Mouse (Mus musculus): Measurements from ENCODE around the gene Ppil2. TPM values are rescaled to one million over a fixed set of nuclear protein-coding genes. Genes with fewer than 3 reads are reported as not detected.

Ppil2 gene
- polyA plus RNA-seq, 1 experiment from 2014 or later: 153 TPM

GRCm38 (mm10) chr16:17137355-17137754, 26.3 kb upstream of the Ppil2 start:
- DNase-seq (ENCODE audit: low spot score): no peak
- WGBS: 89% methylated on average over 15 of the region's 15 CpGs
- Histone ChIP-seq H3K27ac (ENCODE audit: low read depth, low read length) (no peak overlapping the region), H3K36me3 (ENCODE audit: control insufficient read depth, insufficient read depth, low read length) (no peaks in the 10 kb centered on the region), H3K4me2 (ENCODE audit: low read length) (no peak overlapping the region), H3K4me1 (ENCODE audit: control insufficient read depth, insufficient read depth, low read length) (0 out of 2 replicates have a peak, but pooled peaks cover 5% of the 10 kb centered on the region), H3K9ac (ENCODE audit: low read length) (no peak overlapping the region), H3K27me3 (replicated peaks; ENCODE audit: control insufficient read depth, insufficient read depth, low read length) (no peaks in the 10 kb centered on the region), H3K9me3 (replicated peaks; ENCODE audit: control insufficient read depth, low read length) (no peaks in the 10 kb centered on the region), H3K4me3 (ENCODE audit: low read depth, low read length) (no peak overlapping the region)
- ATAC-seq: no peak

GRCm38 (mm10) chr16:17132906-17133200, 21.8 kb upstream of the Ppil2 start:
- Histone ChIP-seq H3K9me3 (replicated peaks; ENCODE audit: control insufficient read depth, low read length) (no peaks in the 10 kb centered on the region), H3K36me3 (ENCODE audit: control insufficient read depth, insufficient read depth, low read length) (0 out of 2 replicates have a peak, but pooled peaks cover 2% of the 10 kb centered on the region), H3K27ac (ENCODE audit: low read depth, low read length) (no peak overlapping the region), H3K4me3 (ENCODE audit: low read depth, low read length) (peak overlapping the region; percentile 61), H3K9ac (ENCODE audit: low read length) (peak overlapping the region; percentile 44), H3K4me2 (ENCODE audit: low read length) (peak overlapping the region; percentile 96), H3K4me1 (ENCODE audit: control insufficient read depth, insufficient read depth, low read length) (peaks cover 11% of the 10 kb centered on the region), H3K27me3 (replicated peaks; ENCODE audit: control insufficient read depth, insufficient read depth, low read length) (no peaks in the 10 kb centered on the region)
- 27% methylated on average over 7 of the region's 7 CpGs for WGBS
- ATAC-seq (0 out of 2 replicates have a peak, but pooled peaks have one; percentile 16), DNase-seq (ENCODE audit: low spot score) (peak; percentile 11)

GRCm38 (mm10) chr16:17132089-17132905, 21.2 kb upstream of the Ppil2 start, which contains the start of gene Sdf2l1:
Gene Sdf2l1, minus strand, starts transcription at chr16:17132383.
- H3K9ac ChIP-seq (ENCODE audit: low read length): peak within 1 kb of the TSS; percentile 64
- ATAC-seq: peak; percentile 99
- WGBS: under 1% methylated on average over 47 of the region's 47 CpGs
- peak within 1 kb of the TSS; percentile 45; the same call in 1 of the 2 replicates for H3K27ac ChIP-seq (ENCODE audit: low read depth, low read length)
- H3K36me3 ChIP-seq (ENCODE audit: control insufficient read depth, insufficient read depth, low read length): 0 out of 2 replicates have a peak, but pooled peaks cover 2% of the 10 kb centered on the region
- H3K9me3 ChIP-seq (replicated peaks; ENCODE audit: control insufficient read depth, low read length): no peaks in the 10 kb centered on the region
- H3K4me2 ChIP-seq (ENCODE audit: low read length): peak within 1 kb of the TSS; percentile 96
- DNase-seq (ENCODE audit: low spot score): peak; percentile 98
- H3K27me3 ChIP-seq (replicated peaks; ENCODE audit: control insufficient read depth, insufficient read depth, low read length): no peaks in the 10 kb centered on the region
- H3K4me3 ChIP-seq (ENCODE audit: low read depth, low read length): peak within 1 kb of the TSS; percentile 61
- H3K4me1 ChIP-seq (ENCODE audit: control insufficient read depth, insufficient read depth, low read length): peaks cover 11% of the 10 kb centered on the region

DNA sequence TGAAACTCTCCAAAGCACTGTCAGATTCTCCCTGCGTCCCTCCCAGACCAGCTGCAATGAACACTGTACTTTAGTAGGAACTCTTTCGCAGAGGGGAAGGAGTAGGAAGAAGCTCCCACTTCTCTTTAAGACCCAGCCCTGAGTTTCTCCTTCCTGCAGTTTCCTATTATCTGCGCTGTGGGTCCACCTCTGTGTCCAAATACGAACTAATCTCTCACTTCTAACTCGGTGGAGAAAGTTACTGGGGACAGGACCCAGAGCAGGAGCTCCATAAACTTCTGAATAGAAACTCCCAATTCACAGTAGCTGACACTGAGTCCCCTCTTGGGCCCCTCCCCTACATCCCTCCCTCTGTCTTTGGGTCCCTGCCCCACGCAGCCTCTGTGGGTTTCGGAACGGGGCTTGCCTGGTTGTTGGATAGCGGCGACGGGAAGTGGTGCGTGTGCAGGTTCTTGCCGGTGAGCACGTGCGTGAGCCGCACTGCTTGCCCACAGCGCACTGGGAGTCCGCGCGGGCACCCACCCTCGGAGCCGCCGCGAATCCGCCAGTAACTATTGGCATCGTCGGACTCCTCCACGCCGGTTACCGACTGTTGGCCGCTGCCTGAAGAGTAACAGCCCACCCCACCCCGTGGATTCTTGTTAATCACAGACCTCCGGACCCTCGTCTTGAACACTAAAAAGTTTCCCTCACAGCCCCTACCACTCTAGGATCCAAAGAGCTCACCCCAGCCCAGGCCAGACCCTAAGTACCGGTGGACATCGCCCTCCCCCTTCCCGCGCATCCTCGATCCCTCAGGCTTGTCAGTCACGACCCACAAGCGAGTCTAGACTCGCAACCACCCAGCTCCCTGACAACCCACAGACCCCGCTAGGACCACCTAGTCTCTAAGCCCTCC, 20.4 kb upstream of the Ppil2 start:
- peak; percentile 12 for DNase-seq (ENCODE audit: low spot score)
- WGBS: 4% methylated on average over 43 of the region's 43 CpGs
- H3K4me1 ChIP-seq (ENCODE audit: control insufficient read depth, insufficient read depth, low read length): peaks cover 11% of the 10 kb centered on the region

GRCm38 (mm10) chr16:17127292-17127691, 16.2 kb upstream of the Ppil2 start:
- Histone ChIP-seq H3K27me3 (replicated peaks; ENCODE audit: control insufficient read depth, insufficient read depth, low read length) (no peaks in the 10 kb centered on the region), H3K4me3 (ENCODE audit: low read depth, low read length) (no peak overlapping the region), H3K4me2 (ENCODE audit: low read length) (no peak overlapping the region), H3K36me3 (ENCODE audit: control insufficient read depth, insufficient read depth, low read length) (0 out of 2 replicates have a peak, but pooled peaks cover 2% of the 10 kb centered on the region), H3K9me3 (replicated peaks; ENCODE audit: control insufficient read depth, low read length) (no peaks in the 10 kb centered on the region), H3K4me1 (ENCODE audit: control insufficient read depth, insufficient read depth, low read length) (peaks cover 25% of the 10 kb centered on the region), H3K27ac (ENCODE audit: low read depth, low read length) (no peak overlapping the region), H3K9ac (ENCODE audit: low read length) (no peak overlapping the region)
- 89% methylated on average over 1 of the region's 1 CpGs for WGBS
- DNase-seq (ENCODE audit: low spot score) (peak; percentile 36), ATAC-seq (no peak)

More for the DNA sequence above, 20.4 kb upstream of the Ppil2 start:
- peak overlapping the region; percentile 61 for H3K4me3 ChIP-seq (ENCODE audit: low read depth, low read length)
- H3K27ac ChIP-seq (ENCODE audit: low read depth, low read length): peak overlapping the region; percentile 45; the same call in 1 of the 2 replicates
- peak overlapping the region; percentile 96 for H3K4me2 ChIP-seq (ENCODE audit: low read length)
- H3K27me3 ChIP-seq (replicated peaks; ENCODE audit: control insufficient read depth, insufficient read depth, low read length): no peaks in the 10 kb centered on the region
- H3K36me3 ChIP-seq (ENCODE audit: control insufficient read depth, insufficient read depth, low read length): 0 out of 2 replicates have a peak, but pooled peaks cover 2% of the 10 kb centered on the region
- H3K9ac ChIP-seq (ENCODE audit: low read length): peak overlapping the region; percentile 64
- no peaks in the 10 kb centered on the region for H3K9me3 ChIP-seq (replicated peaks; ENCODE audit: control insufficient read depth, low read length)
- peak; percentile 3 for ATAC-seq

DNA sequence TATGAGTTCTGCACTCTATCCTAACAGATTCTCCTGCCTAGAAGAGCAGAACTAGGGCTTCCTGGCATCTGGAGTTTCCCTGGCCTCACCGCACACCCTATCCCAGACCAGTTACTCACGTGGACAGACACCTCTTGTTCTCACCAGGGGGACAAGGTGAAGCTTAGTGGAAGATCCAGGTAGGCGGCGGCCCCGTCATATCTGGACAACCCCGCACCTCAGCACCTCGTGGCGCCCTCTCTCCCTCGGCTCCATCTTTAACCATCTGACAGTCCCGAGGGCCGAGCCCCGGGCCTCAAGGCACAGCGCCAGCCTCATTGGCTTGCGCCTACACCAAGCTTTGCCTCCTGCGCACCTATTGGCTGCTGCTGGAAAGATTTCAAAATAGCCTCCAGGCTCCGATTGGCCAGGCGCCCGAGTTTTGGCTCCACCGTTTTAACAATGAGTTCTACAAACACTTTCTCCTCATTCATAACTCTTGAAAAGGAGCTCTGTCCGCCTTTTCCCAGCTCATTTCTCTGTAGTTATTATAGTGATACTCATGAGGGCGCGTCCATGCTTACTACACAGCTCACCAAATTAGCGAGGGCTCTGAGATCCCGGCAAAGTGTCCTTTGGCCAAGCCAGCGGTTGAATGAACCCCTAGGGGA, 13.9 kb upstream of the Ppil2 start, which contains the start of gene 2610318N02Rik:
Gene 2610318N02Rik (minus strand): TSS at position 297 of the 650 bp plus-strand sequence.
- peak; percentile 96 for DNase-seq (ENCODE audit: low spot score)
- H3K27ac ChIP-seq (ENCODE audit: low read depth, low read length): peak within 1 kb of the TSS; percentile 48; the same call in 1 of the 2 replicates
- peak; percentile 95 for ATAC-seq
- peaks cover 22% of the 10 kb centered on the region for H3K4me1 ChIP-seq (ENCODE audit: control insufficient read depth, insufficient read depth, low read length)
- peak within 1 kb of the TSS; percentile 60 for H3K4me2 ChIP-seq (ENCODE audit: low read length)
- under 1% methylated on average over 25 of the region's 25 CpGs for whole genome bisulfite sequencing
- H3K9ac ChIP-seq (ENCODE audit: low read length): peak within 1 kb of the TSS; percentile 63
- no peaks in the 10 kb centered on the region for H3K9me3 ChIP-seq (replicated peaks; ENCODE audit: control insufficient read depth, low read length)
- H3K36me3 ChIP-seq (ENCODE audit: control insufficient read depth, insufficient read depth, low read length): peaks cover 10% of the 10 kb centered on the region; the same call in 1 of the 2 replicates
- H3K27me3 ChIP-seq (replicated peaks; ENCODE audit: control insufficient read depth, insufficient read depth, low read length): no peaks in the 10 kb centered on the region
- H3K4me3 ChIP-seq (ENCODE audit: low read depth, low read length): peak within 1 kb of the TSS; percentile 43

DNA sequence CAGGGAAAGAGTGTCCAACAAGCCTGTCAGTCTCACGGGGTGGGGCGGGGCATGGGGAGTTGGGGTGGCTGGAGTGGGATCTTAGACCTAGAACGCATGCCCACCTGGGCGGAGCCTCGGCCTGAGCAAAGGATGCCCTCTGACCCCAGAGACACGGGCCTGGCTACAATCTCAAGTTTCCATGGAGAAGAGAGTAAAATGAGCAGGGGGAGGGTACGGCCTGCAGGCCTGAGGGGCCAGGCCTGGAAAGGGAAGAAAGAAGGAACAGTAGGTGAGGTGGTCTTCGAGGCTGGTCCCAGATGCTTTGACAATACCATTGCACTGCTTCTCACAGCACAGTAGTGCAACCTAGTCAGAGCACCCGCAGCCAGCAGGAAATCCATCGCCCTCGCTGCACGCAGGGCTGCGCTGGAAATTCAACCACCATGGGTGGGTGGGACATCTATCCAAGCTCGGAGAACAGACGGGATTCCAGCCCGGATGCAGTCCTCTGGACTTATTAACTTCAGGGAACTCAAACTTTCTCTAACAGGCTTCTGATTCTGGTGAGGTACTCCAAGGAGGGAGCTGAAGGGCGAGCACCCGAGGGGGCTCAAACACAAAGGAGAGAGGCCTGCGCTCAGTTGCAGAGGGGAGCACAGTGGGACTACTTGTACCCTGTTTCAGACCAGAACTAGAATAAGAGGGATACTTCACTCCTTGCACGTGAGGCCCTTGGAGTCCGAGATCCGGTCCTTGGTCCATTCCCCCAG, 13.2 kb upstream of the Ppil2 start:
- WGBS: under 1% methylated on average over 22 of the region's 22 CpGs
- H3K4me3 ChIP-seq (ENCODE audit: low read depth, low read length): peak overlapping the region; percentile 43
- H3K4me2 ChIP-seq (ENCODE audit: low read length): peak overlapping the region; percentile 60
- DNase-seq (ENCODE audit: low spot score): peak; percentile 54
- peaks cover 16% of the 10 kb centered on the region; the same call in 1 of the 2 replicates for H3K36me3 ChIP-seq (ENCODE audit: control insufficient read depth, insufficient read depth, low read length)
- H3K27ac ChIP-seq (ENCODE audit: low read depth, low read length): peak overlapping the region; percentile 48; the same call in 1 of the 2 replicates
- no peaks in the 10 kb centered on the region for H3K27me3 ChIP-seq (replicated peaks; ENCODE audit: control insufficient read depth, insufficient read depth, low read length)
- ATAC-seq: peak; percentile 49
- H3K4me1 ChIP-seq (ENCODE audit: control insufficient read depth, insufficient read depth, low read length): peaks cover 22% of the 10 kb centered on the region
- peak overlapping the region; percentile 63 for H3K9ac ChIP-seq (ENCODE audit: low read length)
- H3K9me3 ChIP-seq (replicated peaks; ENCODE audit: control insufficient read depth, low read length): no peaks in the 10 kb centered on the region

All from forebrain, embryonic 14.5 days (tissue).